Mouse (Mus musculus) CD4-positive naive resting alpha-beta T cell, adult 57 days (primary cell): ENCODE measurements around the gene Rai1. TPM values are rescaled to one million over a fixed set of nuclear protein-coding genes. Genes with fewer than 3 reads are reported as not detected.

Experiments used
- total RNA-seq: library from RNA; stranded (reverse); gene quantifications from one replicate; pipeline ENCODE4 v1.2.4, GENCODE M21; 2023

The Rai1 gene
- 89.2 TPM for total RNA-seq

DNA sequence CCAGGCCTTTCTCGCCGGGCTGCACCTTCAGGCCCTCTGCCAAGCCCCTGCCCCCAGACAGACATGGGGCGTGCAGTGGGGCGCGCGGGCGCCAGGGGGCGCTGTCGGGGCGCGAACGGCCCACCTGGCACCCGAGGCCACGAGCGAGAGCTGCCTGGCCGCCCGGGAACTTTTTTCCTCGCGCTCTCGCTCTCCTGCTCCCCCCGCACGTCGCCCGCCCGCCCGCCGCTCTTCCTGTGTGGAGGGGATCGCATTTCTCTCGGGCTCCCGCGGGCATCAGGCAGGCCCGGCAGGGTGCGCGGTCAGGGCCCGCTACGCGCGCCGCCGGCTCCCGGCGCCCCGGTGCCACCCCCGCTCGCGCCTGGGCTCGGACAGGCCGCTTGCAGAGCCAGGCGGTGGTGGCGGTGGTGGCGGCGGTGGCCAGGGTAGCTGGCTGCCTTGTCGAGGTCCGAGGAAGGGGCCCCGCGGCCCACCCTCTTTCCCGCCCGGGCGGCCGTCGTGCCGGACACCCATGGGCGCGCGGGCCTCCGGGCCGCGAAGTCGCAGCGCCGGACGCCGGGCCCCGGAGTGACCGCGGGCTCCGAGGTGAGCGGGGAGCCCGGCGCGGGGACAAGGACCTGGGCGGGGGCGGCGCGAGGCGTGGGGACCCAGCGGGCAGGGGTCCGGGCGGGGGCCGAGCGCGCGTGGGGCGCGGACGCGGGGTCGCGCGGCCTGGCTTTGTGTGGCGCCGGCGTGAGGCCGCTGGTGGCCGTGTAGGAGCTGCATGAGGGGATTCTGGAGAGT lies at the start of gene Rai1:
Gene Rai1 (plus strand): TSS at position 204 of the 783 bp plus-strand sequence.

DNA sequence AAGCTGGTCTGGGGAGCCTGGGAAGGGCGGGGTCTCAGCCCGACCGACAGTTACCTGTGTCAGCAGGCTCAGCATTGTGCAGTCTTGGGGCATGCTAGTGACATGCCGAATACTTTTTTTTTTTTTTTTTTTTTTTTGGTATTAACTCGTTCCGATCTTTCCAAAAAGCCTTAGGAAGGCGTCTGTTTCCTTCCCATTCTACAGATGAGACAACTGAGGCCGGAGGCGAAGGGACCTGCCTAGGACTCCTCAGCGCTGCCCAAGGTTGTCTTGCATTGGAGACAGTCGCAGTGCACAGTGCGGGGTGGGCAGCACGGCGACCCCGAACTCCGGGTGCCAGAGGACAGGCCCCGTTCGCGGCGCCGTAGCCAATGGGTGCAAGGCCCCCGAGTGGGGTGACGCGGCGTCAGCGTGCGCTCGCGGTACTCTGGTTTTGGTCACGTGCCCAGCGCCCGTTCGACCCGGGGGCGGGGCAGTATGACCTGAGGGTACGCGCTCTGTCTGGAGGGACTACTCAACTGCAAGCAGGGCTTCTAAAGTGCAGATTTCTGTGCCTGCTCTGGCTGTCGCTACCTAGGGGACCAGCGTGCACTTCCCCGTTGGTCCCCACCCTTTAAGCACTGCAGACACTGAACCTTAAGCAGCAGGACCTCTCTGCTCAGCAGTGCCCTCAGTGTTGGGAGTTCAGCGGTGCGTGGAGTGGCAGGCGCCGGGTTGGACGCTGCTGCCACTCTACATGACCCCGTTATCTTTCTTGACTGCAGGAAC lies 117.8 kb downstream of the Rai1 start, which contains the start of gene Srebf1:
Gene Srebf1 (minus strand): TSS at position 113 of the 768 bp plus-strand sequence.

Other genes starting within 250 kb of the Rai1 start
- 5.0 TPM for gene Med9, start 156.8 kb upstream of the Rai1 start, total RNA-seq
- gene Rasd1, start 140.1 kb upstream of the Rai1 start, total RNA-seq, result 0.83 TPM
- gene Pemt, start 58.5 kb upstream of the Rai1 start, total RNA-seq, result 3.5 TPM
- gene Srebf1, start 117.6 kb downstream of the Rai1 start, total RNA-seq, result 147 TPM
- 35.0 TPM for gene Tom1l2, start 247.9 kb downstream of the Rai1 start, total RNA-seq
- gene Drc3, start 248.3 kb downstream of the Rai1 start, total RNA-seq, result 0.56 TPM